Comparison of ENCODE assay signal across 8 mouse cellular contexts in the genomic region with DNA sequence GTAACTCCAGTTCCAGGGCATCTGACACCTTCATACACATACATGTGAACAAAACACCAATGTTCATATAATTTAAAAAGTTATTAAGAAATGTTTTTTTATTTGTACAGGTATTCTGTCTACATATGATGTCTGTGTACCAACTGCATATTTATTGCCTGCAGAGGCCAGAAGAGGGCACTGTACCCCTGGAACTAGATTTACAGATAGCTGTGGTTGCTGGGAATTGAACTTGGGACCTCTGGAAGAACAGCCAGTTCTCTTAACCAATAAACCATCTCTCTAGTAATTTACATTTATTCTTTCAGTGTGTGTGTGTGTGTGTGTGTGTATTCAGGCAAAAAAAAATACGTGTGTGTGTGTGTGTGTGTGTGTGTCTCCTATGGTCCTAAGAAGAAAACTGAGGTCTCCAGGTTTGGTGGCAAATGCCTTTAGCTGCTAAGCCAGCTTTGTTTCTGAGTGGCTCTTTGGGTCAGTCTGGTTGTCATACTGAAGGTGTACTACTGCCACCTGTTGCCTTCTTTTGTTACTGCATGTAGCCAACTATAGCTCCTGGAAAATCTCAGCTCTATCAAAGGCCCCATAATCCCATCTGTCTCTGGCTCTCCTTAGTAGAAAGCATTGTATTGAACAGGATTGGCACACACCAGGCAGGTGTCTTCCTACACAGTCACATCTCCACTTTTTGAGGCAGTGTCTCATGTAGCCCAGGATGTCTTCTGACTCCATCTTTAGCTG. TPM values are rescaled to one million over a fixed set of nuclear protein-coding genes. Genes with fewer than 3 reads are reported as not detected.
DNase-seq lines count a peak whose midpoint lies in the region; ATAC-seq lines count a peak whose summit lies in the region.
"Had no signal": no experiment of that assay in that cellular context is flagged by ENCODE, and none has a peak within 500 bp of the region (broad histone marks: within the 10 kb centered on the region; RNA-seq: fewer than 3 reads in every experiment).

No protein-coding gene starts in this region.

- peak; percentile 28 for DNase-seq in Muller cell, postnatal 12 days (ENCODE audit: inconsistent ontology term)
- peak; percentile 68 for DNase-seq in c-Kit-positive CD71-negative TER-119-negative erythroid progenitor cells, embryonic 14.5 days (ENCODE audit: low read depth)
- peak; percentile 86 for DNase-seq in forebrain, embryonic 14.5 days (ENCODE audit: low spot score)
- DNase-seq in left cerebral cortex, adult 11 months (ENCODE audit: low spot score) = peak; percentile 49
- DNase-seq in lung, postnatal 14 days = peak; percentile 86
- peak; percentile 71 to 80 for DNase-seq in right cerebral cortex, adult 2 months (ENCODE audit: low spot score in 2 of 2)

- no peaks in the 10 kb centered on the region for H3K4me1 ChIP-seq in forebrain, embryonic 14.5 days (ENCODE audit: control insufficient read depth, insufficient read depth, low read length)
- H3K4me1 ChIP-seq in hindbrain, embryonic 16.5 days (ENCODE audit: control insufficient read depth, insufficient read depth, low read depth, low read length) = no peaks in the 10 kb centered on the region

- ATAC-seq in forebrain, embryonic 14.5 days = peak; percentile 74
- ATAC-seq in hindbrain, embryonic 16.5 days = peak; percentile 75

- no peak overlapping the region for H3K4me3 ChIP-seq in forebrain, embryonic 14.5 days (ENCODE audit: low read depth, low read length)
- H3K4me3 ChIP-seq in hindbrain, embryonic 16.5 days (ENCODE audit: low read length) = no peak overlapping the region
- H3K4me3 ChIP-seq: heart, embryonic 13.5 days had no signal

- H3K27me3 ChIP-seq in forebrain, embryonic 14.5 days (replicated peaks; ENCODE audit: control insufficient read depth, insufficient read depth, low read length) = no peaks in the 10 kb centered on the region
- no peaks in the 10 kb centered on the region for H3K27me3 ChIP-seq in hindbrain, embryonic 16.5 days (replicated peaks; ENCODE audit: control insufficient read depth, insufficient read depth, low read length)

- no peak overlapping the region for H3K27ac ChIP-seq in forebrain, embryonic 14.5 days (ENCODE audit: low read depth, low read length)
- H3K27ac ChIP-seq in hindbrain, embryonic 16.5 days (ENCODE audit: low read depth, low read length) = 0 out of 2 replicates have a peak overlapping the region, but pooled peaks have one; percentile 21
- H3K27ac ChIP-seq: heart, embryonic 13.5 days had no signal

- no peak overlapping the region for H3K9ac ChIP-seq in forebrain, embryonic 14.5 days (ENCODE audit: low read length)
- H3K9ac ChIP-seq in hindbrain, embryonic 16.5 days (ENCODE audit: low read depth, low read length) = no peak overlapping the region
- H3K9ac ChIP-seq: heart, embryonic 13.5 days had no signal

- peaks cover 30% of the 10 kb centered on the region for H3K36me3 ChIP-seq in forebrain, embryonic 14.5 days (ENCODE audit: control insufficient read depth, insufficient read depth, low read length)
- 0 out of 2 replicates have a peak, but pooled peaks cover 4% of the 10 kb centered on the region for H3K36me3 ChIP-seq in hindbrain, embryonic 16.5 days (ENCODE audit: control insufficient read depth, insufficient read depth, low read length)

- H3K9me3 ChIP-seq in forebrain, embryonic 14.5 days (replicated peaks; ENCODE audit: control insufficient read depth, low read length) = no peaks in the 10 kb centered on the region
- no peaks in the 10 kb centered on the region for H3K9me3 ChIP-seq in hindbrain, embryonic 16.5 days (ENCODE audit: control insufficient read depth, low read length)
- H3K9me3 ChIP-seq: heart, embryonic 13.5 days had no signal

- no peak overlapping the region for H3K4me2 ChIP-seq in forebrain, embryonic 14.5 days (ENCODE audit: low read length)
- no peak overlapping the region for H3K4me2 ChIP-seq in hindbrain, embryonic 16.5 days (ENCODE audit: low read length)
- H3K4me2 ChIP-seq: heart, embryonic 13.5 days had no signal

- 0% methylated on average over 1 of the region's 1 CpGs for WGBS in forebrain, embryonic 14.5 days
- WGBS in hindbrain, embryonic 16.5 days = 5% methylated on average over 1 of the region's 1 CpGs

RNA-seq across cellular contexts. Expression of gene Ilf3, which starts 10.5 kb away (rescaled TPM):
- 248 and 249 TPM in 2 replicates for polyA plus RNA-seq in forebrain, embryonic 14.5 days (2014; fragmentation: Nextera tagmentation; extraction: Ambion mirVana)
- 186 and 210 TPM in 2 replicates for polyA plus RNA-seq in hindbrain, embryonic 16.5 days (2015; fragmentation: Nextera tagmentation; extraction: Ambion mirVana)

RNA-seq across cellular contexts. Expression of gene Slc44a2, which starts 36.7 kb away (rescaled TPM):
- 52.0 and 61.0 TPM in 2 replicates for polyA plus RNA-seq in forebrain, embryonic 14.5 days (2014; fragmentation: Nextera tagmentation; extraction: Ambion mirVana)
- polyA plus RNA-seq in hindbrain, embryonic 16.5 days (2015; fragmentation: Nextera tagmentation; extraction: Ambion mirVana) = 63.9 and 78.0 TPM in 2 replicates

RNA-seq across cellular contexts. Expression of gene Ap1m2, which starts 45.0 kb away (rescaled TPM):
- 0.91 and 1.4 TPM in 2 replicates for polyA plus RNA-seq in forebrain, embryonic 14.5 days (2014; fragmentation: Nextera tagmentation; extraction: Ambion mirVana)
- 2.8 and 2.9 TPM in 2 replicates for polyA plus RNA-seq in hindbrain, embryonic 16.5 days (2015; fragmentation: Nextera tagmentation; extraction: Ambion mirVana)

RNA-seq across cellular contexts. Expression of gene Qtrt1, which starts 54.5 kb away (rescaled TPM):
- polyA plus RNA-seq in forebrain, embryonic 14.5 days (2014; fragmentation: Nextera tagmentation; extraction: Ambion mirVana) = 51.4 and 53.7 TPM in 2 replicates
- 50.3 and 53.7 TPM in 2 replicates for polyA plus RNA-seq in hindbrain, embryonic 16.5 days (2015; fragmentation: Nextera tagmentation; extraction: Ambion mirVana)

Comparison
In these comparisons a context has a peak if more than half of its experiments do, and no peak if none do; other contexts are left out.
1. DNase-seq: peak in every context shown above with its lines; median percentile 86 in forebrain, embryonic 14.5 days; 86 in lung, postnatal 14 days; 76 in right cerebral cortex, adult 2 months; 68 in c-Kit-positive CD71-negative TER-119-negative erythroid progenitor cells, embryonic 14.5 days; 49 in left cerebral cortex, adult 11 months; 28 in Muller cell, postnatal 12 days.